Mouse (Mus musculus) testis, adult 2 months (tissue): Measurements from ENCODE around the gene Pi4ka.

Experiments
- CTCF ChIP-seq: fragments of 200-500 bp; IDR thresholded peaks from 2 replicates; pipeline ENCODE4 v1.5.1; 2012; ENCODE audit warnings: low read depth, mild to moderate bottlenecking, inconsistent platforms, low read length, moderate library complexity; ENCODE audit not compliant: control insufficient read depth, insufficient read depth, insufficient replicate concordance
- POLR2A ChIP-seq: fragments of 200-500 bp; IDR thresholded peaks from 2 replicates; pipeline ENCODE4 v1.6.1; 2012; ENCODE audit warnings: low read depth, mild to moderate bottlenecking, inconsistent platforms, low read length, moderate library complexity; ENCODE audit not compliant: control insufficient read depth

GRCm38 (mm10) chr16:17405271-17405696, 830 bp downstream of the Pi4ka start:
- TF ChIP-seq CTCF (no peak), POLR2A (no peak; the same call in 1 of the 2 replicates)
